Mouse (Mus musculus) urinary bladder, adult 18-20 months (tissue): ENCODE results near the gene Shmt2.

Source experiments
- DNase-seq, 2 experiments: peaks; one replicate each; pipeline ENCODE4 v3.0.0; 2022; ENCODE audit warnings: low spot score in 2 of 2, mixed read lengths in 2 of 2

The Shmt2 gene

GRCm38 (mm10) chr10:127512307-127512666 lies 10.0 kb downstream of the Shmt2 start:
- no peak for DNase-seq

GRCm38 (mm10) chr10:127511634-127512306 lies 10.5 kb downstream of the Shmt2 start:
- DNase-seq, result no peak

GRCm38 (mm10) chr10:127510895-127511617 lies 11.2 kb downstream of the Shmt2 start:
- DNase-seq, result no peak

GRCm38 (mm10) chr10:127509837-127510701 lies 12.2 kb downstream of the Shmt2 start:
- DNase-seq, result no peak

- DNase-seq, result peak; percentile 51 to 65
These were observed 13.0 kb downstream of the Shmt2 start for GRCm38 (mm10) chr10:127509051-127509836.

GRCm38 (mm10) chr10:127508239-127508638 lies 14.0 kb downstream of the Shmt2 start:
- DNase-seq, result peak in 1 of 2 experiments; percentile 66

GRCm38 (mm10) chr10:127500894-127501893 lies 21.1 kb downstream of the Shmt2 start, which contains the start of gene Stac3:
Gene Stac3, plus strand, starts transcription at chr10:127501686.
- no peak for DNase-seq

- DNase-seq, result no peak
These were observed 22.2 kb downstream of the Shmt2 start for GRCm38 (mm10) chr10:127500042-127500441.

- DNase-seq, result no peak
These were observed 22.7 kb downstream of the Shmt2 start for GRCm38 (mm10) chr10:127499516-127499915.

- DNase-seq, result no peak
These were observed 26.1 kb downstream of the Shmt2 start for GRCm38 (mm10) chr10:127496156-127496555.

GRCm38 (mm10) chr10:127492118-127492517 lies 30.1 kb downstream of the Shmt2 start:
- no peak for DNase-seq

GRCm38 (mm10) chr10:127491128-127491512 lies 31.1 kb downstream of the Shmt2 start:
- no peak for DNase-seq

GRCm38 (mm10) chr10:127490160-127491127 lies 31.8 kb downstream of the Shmt2 start:
- DNase-seq, result no peak

- DNase-seq, result no peak
These were observed 33.4 kb downstream of the Shmt2 start for GRCm38 (mm10) chr10:127488856-127489255.

GRCm38 (mm10) chr10:127485235-127485634 lies 37.0 kb downstream of the Shmt2 start:
- no peak for DNase-seq

- DNase-seq, result peak; percentile 33 to 55
These were observed 41.1 kb downstream of the Shmt2 start for GRCm38 (mm10) chr10:127480833-127481813.

- DNase-seq, result no peak
These were observed 43.1 kb downstream of the Shmt2 start for GRCm38 (mm10) chr10:127479131-127479530.

GRCm38 (mm10) chr10:127477301-127477700 lies 44.9 kb downstream of the Shmt2 start:
- no peak for DNase-seq
